In the genomic region with DNA sequence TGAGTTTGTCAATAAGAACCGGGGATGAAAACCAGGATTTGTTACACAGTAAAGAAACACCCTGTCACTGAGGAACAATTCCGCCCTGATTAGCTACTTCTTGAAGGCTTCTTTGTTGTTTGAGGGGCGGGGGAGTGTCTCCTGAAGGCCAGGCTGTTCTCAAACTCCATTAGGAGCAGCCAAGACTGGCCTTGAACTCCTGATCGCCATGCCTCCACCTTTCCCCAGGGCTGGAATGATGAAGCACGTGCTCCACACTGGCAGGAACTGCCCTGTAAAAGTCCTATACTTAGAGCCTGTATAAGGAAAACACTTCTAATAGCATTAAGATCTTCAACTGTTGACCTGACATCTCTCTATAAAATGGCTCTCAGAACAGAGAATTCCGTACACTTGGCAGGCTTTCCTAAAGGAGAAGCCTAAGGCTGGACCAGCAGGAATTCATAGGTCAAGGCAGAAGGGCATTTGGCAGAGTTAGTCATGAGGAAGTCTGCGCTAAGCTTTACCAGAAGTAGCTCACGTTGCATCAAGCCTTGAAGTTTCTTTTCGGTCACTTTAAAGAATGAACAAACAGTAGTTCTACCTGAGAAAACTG, we compare ENCODE assay signal across 21 mouse cellular contexts. TPM values are rescaled to one million over a fixed set of nuclear protein-coding genes. Genes with fewer than 3 reads are reported as not detected.
DNase-seq lines count a peak whose midpoint lies in the region; ATAC-seq and TF ChIP-seq lines count a peak whose summit lies in the region.
"Had no signal": no experiment of that assay in that cellular context is flagged by ENCODE, and none has a peak within 500 bp of the region (broad histone marks: within the 10 kb centered on the region; RNA-seq: fewer than 3 reads in every experiment).

No protein-coding gene starts in this region.

- no peak overlapping the region for H3K9ac ChIP-seq in kidney, embryonic 15.5 days
- no peak overlapping the region for H3K9ac ChIP-seq in lung, postnatal 0 days (replicated peaks; ENCODE audit: low read depth)
- H3K9ac ChIP-seq in ES-E14 (ENCODE audit: insufficient read depth, low read depth, low read length, poor library complexity, severe bottlenecking) = peak overlapping the region; percentile 17; the same call in 1 of the 2 replicates

- TF ChIP-seq POLR2A in kidney, adult 2 months (IDR thresholded peaks at IDR 0.05; ENCODE audit: low read depth, low read length) = no peak
- no peak for TF ChIP-seq POLR2A in testis, adult 2 months (IDR thresholded peaks at IDR 0.05; ENCODE audit: control insufficient read depth, low read depth, low read length)

- ATAC-seq in kidney, embryonic 15.5 days (replicated peaks; ENCODE audit: low FRiP score) = no peak
- peak; percentile 28; the same call in 1 of the 2 replicates for ATAC-seq in lung, postnatal 0 days
- ATAC-seq: forebrain, embryonic 16.5 days had no signal

- H3K4me3 ChIP-seq in kidney, adult 2 months (ENCODE audit: insufficient read depth, low read depth, low read length) = no peak overlapping the region
- H3K4me3 ChIP-seq in kidney, embryonic 15.5 days (replicated peaks) = no peak overlapping the region
- H3K4me3 ChIP-seq in lung, postnatal 0 days (ENCODE audit: low read depth, low read length) = no peak overlapping the region
- H3K4me3 ChIP-seq in ES-E14 (ENCODE audit: insufficient read depth in 1 of 2, low read depth in 1 of 2, low read length in 2 of 2, poor library complexity in 1 of 2, severe bottlenecking in 1 of 2) = no peak overlapping the region
- H3K4me3 ChIP-seq in testis, adult 2 months (ENCODE audit: control insufficient read depth, low read depth, low read length) = peak overlapping the region; percentile 13
- H3K4me3 ChIP-seq: heart, embryonic 10.5 days; megakaryocyte, embryonic 14.5 days had no signal

- TF ChIP-seq EP300 in lung, postnatal 0 days (IDR thresholded peaks at IDR 0.05) = no peak

- TF ChIP-seq CTCF in kidney, adult 2 months (conservative IDR thresholded peaks at IDR 0.05; ENCODE audit: insufficient read depth, insufficient read length, low read depth, low read length) = no peak
- no peak for TF ChIP-seq CTCF in lung, postnatal 0 days (IDR thresholded peaks at IDR 0.05)
- TF ChIP-seq CTCF in testis, adult 2 months (IDR thresholded peaks at IDR 0.05; ENCODE audit: control insufficient read depth, insufficient read depth, insufficient replicate concordance, low read depth, low read length) = no peak

- no peak overlapping the region for H3K4me2 ChIP-seq in kidney, embryonic 15.5 days
- H3K4me2 ChIP-seq in lung, postnatal 0 days (replicated peaks; ENCODE audit: low read depth, low read length) = no peak overlapping the region
- H3K4me2 ChIP-seq: liver, embryonic 11.5 days had no signal

- 39% methylated on average over 9 of the region's 9 CpGs for WGBS in kidney, adult 2 months
- 55% methylated on average over 9 of the region's 9 CpGs for WGBS in kidney, embryonic 15.5 days
- 44% methylated on average over 9 of the region's 9 CpGs for WGBS in lung, postnatal 0 days

- no peaks in the 10 kb centered on the region for H3K9me3 ChIP-seq in kidney, embryonic 15.5 days (replicated peaks)
- H3K9me3 ChIP-seq in lung, postnatal 0 days (ENCODE audit: low read length) = no peaks in the 10 kb centered on the region
- H3K9me3 ChIP-seq in ES-E14 (ENCODE audit: control insufficient read depth, insufficient read depth, low read depth, low read length) = no peaks in the 10 kb centered on the region
- H3K9me3 ChIP-seq: heart, embryonic 10.5 days; megakaryocyte, embryonic 14.5 days had no signal

- peak; percentile 47 for DNase-seq in kidney, adult 2 months
- peak; percentile 35 for DNase-seq in lung, postnatal 0 days (ENCODE audit: low spot score)
- no peak for DNase-seq in lung, adult 18-20 months
- DNase-seq in ES-E14 (ENCODE audit: low read depth, low spot score) = no peak
- no peak for DNase-seq in frontal cortex, postnatal 10 days (ENCODE audit: low spot score in 2 of 2)
- DNase-seq in left cerebral cortex, postnatal 10 days (ENCODE audit: extremely low spot score in 1 of 2, low spot score in 2 of 2) = no peak
- DNase-seq: cerebellum, adult 18-20 months; cerebellum, postnatal 25 days; embryo, embryonic 11 days; lung, postnatal 10 days; right cerebral cortex, adult 18-20 months; thymus, postnatal 4 days had no signal

- in situ Hi-C loops in ES-E14 (cut with MboI; ENCODE audit: low sequenced_read_pairs in 2 of 2, unreplicated experiment in 2 of 2) = no loop called here

- H3K4me1 ChIP-seq in kidney, adult 2 months (ENCODE audit: control insufficient read depth, insufficient read depth, low read length) = no peaks in the 10 kb centered on the region
- H3K4me1 ChIP-seq in kidney, embryonic 15.5 days = 0 out of 2 replicates have a peak, but pooled peaks cover 6% of the 10 kb centered on the region
- no peaks in the 10 kb centered on the region for H3K4me1 ChIP-seq in lung, postnatal 0 days (ENCODE audit: insufficient read depth, low read depth, low read length)
- peaks cover 0 to 5% of the 10 kb centered on the region in 2 experiments; a peak in 2 of 4 replicates for H3K4me1 ChIP-seq in ES-E14 (ENCODE audit: control insufficient read depth in 2 of 2, insufficient read depth in 2 of 2, low read length in 2 of 2, poor library complexity in 1 of 2)
- H3K4me1 ChIP-seq in testis, adult 2 months (ENCODE audit: control insufficient read depth, insufficient read depth, low read length) = peaks cover 6% of the 10 kb centered on the region; the same call in 1 of the 2 replicates

- intact Hi-C loops in left cerebral cortex, postnatal 10 days (cut with DNase I) = no loop called here

- peak overlapping the region; percentile 38 for H3K27ac ChIP-seq in kidney, adult 2 months (ENCODE audit: insufficient read depth, low read depth, low read length)
- H3K27ac ChIP-seq in kidney, embryonic 15.5 days = no peak overlapping the region
- no peak overlapping the region for H3K27ac ChIP-seq in lung, postnatal 0 days (ENCODE audit: low read length)
- H3K27ac ChIP-seq in ES-E14 (ENCODE audit: insufficient read depth, low read depth, low read length, poor library complexity, severe bottlenecking) = peak overlapping the region; percentile 69; the same call in 1 of the 2 replicates
- peak overlapping the region; percentile 58; the same call in 1 of the 2 replicates for H3K27ac ChIP-seq in testis, adult 2 months (ENCODE audit: control insufficient read depth, insufficient read depth, low read depth, low read length)
- H3K27ac ChIP-seq: heart, embryonic 10.5 days had no signal

- H3K27me3 ChIP-seq in kidney, adult 2 months (replicated peaks; ENCODE audit: control insufficient read depth, insufficient read depth, low read length) = no peaks in the 10 kb centered on the region
- H3K27me3 ChIP-seq in kidney, embryonic 15.5 days = 0 out of 2 replicates have a peak, but pooled peaks cover 2% of the 10 kb centered on the region
- H3K27me3 ChIP-seq in lung, postnatal 0 days (replicated peaks; ENCODE audit: insufficient read depth, low read length) = no peaks in the 10 kb centered on the region
- H3K27me3 ChIP-seq in testis, adult 2 months (ENCODE audit: control insufficient read depth, insufficient read depth, low read length) = no peaks in the 10 kb centered on the region

- H3K36me3 ChIP-seq in kidney, adult 2 months (ENCODE audit: control insufficient read depth, insufficient read depth, low read length) = no peaks in the 10 kb centered on the region
- no peaks in the 10 kb centered on the region for H3K36me3 ChIP-seq in kidney, embryonic 15.5 days
- H3K36me3 ChIP-seq in lung, postnatal 0 days (ENCODE audit: insufficient read depth, low read length) = no peaks in the 10 kb centered on the region
- no peaks in the 10 kb centered on the region for H3K36me3 ChIP-seq in ES-E14 (ENCODE audit: control insufficient read depth, insufficient read depth, low read length, poor library complexity, severe bottlenecking)
- H3K36me3 ChIP-seq in testis, adult 2 months (ENCODE audit: control insufficient read depth, insufficient read depth, low read length) = no peaks in the 10 kb centered on the region
- H3K36me3 ChIP-seq: heart, embryonic 10.5 days had no signal

TF ChIP-seq in ES-E14, 5 proteins besides CTCF, POLR2A, EP300 and RAD21:
- no peak for TF ChIP-seq ZNF384 (IDR thresholded peaks at IDR 0.05; ENCODE audit: low read depth, low read length)
- TF ChIP-seq CHD2 (IDR thresholded peaks at IDR 0.05; ENCODE audit: low read depth, low read length) = no peak
- no peak for TF ChIP-seq MAFK (IDR thresholded peaks at IDR 0.05; ENCODE audit: insufficient read depth, low read depth, low read length)
- TF ChIP-seq ZC3H11A (IDR thresholded peaks at IDR 0.05; ENCODE audit: borderline replicate concordance, low read depth, low read length) = no peak
- no peak for TF ChIP-seq HCFC1 (IDR thresholded peaks at IDR 0.05; ENCODE audit: borderline replicate concordance, insufficient read depth, low read length)

RNA-seq across cellular contexts. Expression of gene Ccdc160, which starts 6.1 kb away (rescaled TPM):
- polyA plus RNA-seq in kidney, adult 2 months (2012; rRNA removed) = 1.0 and 1.1 TPM in 2 replicates
- polyA plus RNA-seq in kidney, embryonic 15.5 days (2015; fragmentation: Nextera tagmentation; extraction: Ambion mirVana) = 5.7 and 6.3 TPM in 2 replicates
- 2.5 and 3.0 TPM in 2 replicates for polyA plus RNA-seq in lung, postnatal 0 days (2015; fragmentation: Nextera tagmentation; extraction: Ambion mirVana)
- 3.4 and 4.3 TPM in 2 replicates for total RNA-seq in ES-E14 (2012; rRNA removed)
- 1.5 and 2.2 TPM in 2 replicates for polyA plus RNA-seq in testis, adult 2 months (2012; rRNA removed)
- 1 to 10 TPM; 3.2 to 3.5 TPM for total RNA-seq in left cerebral cortex, postnatal 10 days (2021)
- total RNA-seq: MEL had no signal
- polyA plus RNA-seq: large intestine, adult 2 months; small intestine, adult 2 months had no signal

Comparison
In these comparisons a context has a peak if more than half of its experiments do, and no peak if none do; other contexts are left out.
1. DNase-seq: peak in kidney, adult 2 months (single experiment) and lung, postnatal 0 days (single experiment); none in lung, adult 18-20 months (0 of 2), ES-E14 (single experiment), frontal cortex, postnatal 10 days (0 of 2) and left cerebral cortex, postnatal 10 days (0 of 2).
2. H3K27ac ChIP-seq: peak in kidney, adult 2 months (single experiment), ES-E14 (single experiment) and testis, adult 2 months (single experiment); none in kidney, embryonic 15.5 days (single experiment) and lung, postnatal 0 days (single experiment).